Mouse (Mus musculus): ENCODE data around the gene Hist1h2bl.
"Not testable (repeated sequence)": the region's sequence is repeated elsewhere in the genome, so short reads cannot be mapped to it uniquely, and the experiment has no call there.

The Hist1h2bl gene

DNA sequence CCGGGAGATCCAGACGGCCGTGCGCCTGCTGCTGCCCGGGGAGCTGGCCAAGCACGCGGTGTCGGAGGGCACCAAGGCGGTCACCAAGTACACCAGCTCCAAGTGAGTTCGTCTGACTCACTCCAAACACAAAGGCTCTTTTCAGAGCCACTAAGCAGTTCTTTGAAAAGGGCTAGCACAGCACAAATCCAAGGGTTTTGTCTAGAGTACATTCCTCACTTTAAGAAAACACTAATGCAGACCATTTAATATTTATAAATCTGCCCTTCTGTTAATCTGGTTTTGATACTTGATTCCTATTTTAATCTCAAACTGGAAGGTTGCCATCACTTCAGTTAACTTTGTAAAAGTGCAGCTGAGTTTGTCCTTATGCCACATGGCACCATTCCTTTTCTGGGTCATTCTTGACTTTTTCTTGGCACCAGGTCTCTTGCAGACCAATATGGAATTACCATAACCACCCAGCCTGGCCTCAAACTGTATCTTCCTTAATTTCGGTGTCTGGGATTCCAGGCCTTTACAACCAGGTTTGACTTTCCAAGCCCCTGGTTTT is 6.5 kb upstream of the Hist1h2bl start:
- no peak for DNase-seq (ENCODE audit: low spot score in 2 of 2)

DNA sequence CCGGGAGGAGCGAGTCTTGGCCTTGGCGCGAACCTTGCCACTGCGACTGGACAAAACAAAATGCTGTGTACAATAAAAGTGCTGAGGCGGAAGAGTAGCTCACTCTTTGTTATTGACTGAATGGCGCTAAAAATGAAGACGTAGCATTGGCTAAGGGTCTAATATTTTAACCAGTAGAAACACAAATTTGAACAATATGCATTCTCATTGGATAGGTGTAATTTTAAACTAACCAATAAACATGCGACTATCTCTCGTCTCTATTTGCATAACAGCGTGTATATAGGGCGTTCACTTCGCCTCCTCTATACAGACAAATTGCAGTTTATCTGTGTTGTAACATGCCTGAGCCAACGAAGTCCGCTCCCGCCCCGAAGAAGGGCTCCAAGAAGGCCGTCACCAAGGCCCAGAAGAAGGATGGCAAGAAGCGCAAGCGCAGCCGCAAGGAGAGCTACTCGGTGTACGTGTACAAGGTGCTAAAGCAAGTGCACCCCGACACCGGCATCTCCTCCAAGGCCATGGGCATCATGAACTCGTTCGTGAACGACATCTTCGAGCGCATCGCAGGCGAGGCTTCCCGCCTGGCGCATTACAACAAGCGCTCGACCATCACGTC is 5.9 kb upstream of the Hist1h2bl start, which contains the start of gene Hist1h2bm:
Gene Hist1h2bm, plus strand, starts transcription at position 288 of the 616 bp plus-strand sequence.
- peak; percentile 71 to 75 for DNase-seq (ENCODE audit: low spot score in 2 of 2)

DNA sequence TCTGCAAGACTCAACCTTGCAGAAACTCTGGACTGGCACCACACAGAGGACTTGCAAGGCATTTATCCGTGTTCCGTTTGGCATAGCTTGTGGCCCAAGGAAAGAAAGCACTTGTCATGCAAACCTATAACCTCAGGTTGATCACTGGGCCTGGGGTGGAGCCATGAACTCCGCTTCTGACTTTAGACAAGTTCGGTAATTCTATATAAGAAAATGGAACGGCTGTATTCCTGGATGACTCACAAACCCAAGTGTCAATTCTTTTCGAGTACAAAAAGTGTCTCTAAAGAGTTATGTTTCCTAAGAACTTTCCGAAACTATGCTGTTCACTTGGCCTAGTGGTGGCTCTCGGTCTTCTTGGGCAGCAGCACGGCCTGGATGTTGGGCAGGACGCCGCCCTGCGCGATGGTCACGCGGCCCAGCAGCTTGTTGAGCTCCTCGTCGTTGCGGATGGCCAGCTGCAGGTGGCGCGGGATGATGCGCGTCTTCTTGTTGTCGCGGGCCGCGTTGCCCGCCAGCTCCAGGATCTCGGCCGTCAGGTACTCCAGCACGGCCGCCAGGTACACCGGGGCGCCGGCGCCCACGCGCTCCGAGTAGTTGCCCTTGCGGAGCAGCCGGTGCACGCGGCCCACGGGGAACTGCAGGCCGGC is 5.3 kb upstream of the Hist1h2bl start:
- not testable (repeated sequence) for DNase-seq (ENCODE audit: low spot score in 2 of 2)

DNA sequence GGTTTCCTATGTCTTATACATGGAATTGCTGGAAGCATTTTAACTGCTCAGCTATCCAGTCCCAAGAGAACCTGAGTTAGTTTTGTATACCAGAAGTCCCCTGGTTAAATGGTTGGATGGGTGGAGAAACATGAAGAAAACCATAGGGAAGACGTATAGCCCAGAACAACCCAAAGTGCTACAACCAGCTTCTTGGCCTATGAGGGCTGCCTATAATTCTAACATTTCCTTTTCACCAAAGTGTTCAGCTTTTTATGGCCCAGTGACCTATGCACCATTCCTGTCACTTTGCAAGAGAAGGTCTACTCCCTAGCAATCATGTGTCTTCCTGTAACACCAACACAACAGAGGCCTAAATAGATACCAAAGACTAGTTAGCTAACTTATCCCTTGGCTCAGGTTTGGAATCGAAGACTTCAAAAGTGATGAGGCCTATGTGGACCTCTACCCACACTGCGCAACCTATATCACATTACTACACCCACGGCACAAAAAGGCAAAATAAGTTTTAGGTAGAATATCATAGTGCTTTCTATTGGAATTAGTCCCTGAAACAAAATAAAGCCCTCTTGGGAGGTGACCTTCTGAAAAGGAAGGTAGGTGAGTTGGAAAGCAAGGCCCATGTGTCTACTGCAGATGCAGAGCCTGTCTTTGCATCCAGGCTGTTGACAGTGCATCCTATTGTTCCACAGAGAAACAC is 2.6 kb upstream of the Hist1h2bl start:
- DNase-seq (ENCODE audit: low spot score in 2 of 2) = no peak

DNA sequence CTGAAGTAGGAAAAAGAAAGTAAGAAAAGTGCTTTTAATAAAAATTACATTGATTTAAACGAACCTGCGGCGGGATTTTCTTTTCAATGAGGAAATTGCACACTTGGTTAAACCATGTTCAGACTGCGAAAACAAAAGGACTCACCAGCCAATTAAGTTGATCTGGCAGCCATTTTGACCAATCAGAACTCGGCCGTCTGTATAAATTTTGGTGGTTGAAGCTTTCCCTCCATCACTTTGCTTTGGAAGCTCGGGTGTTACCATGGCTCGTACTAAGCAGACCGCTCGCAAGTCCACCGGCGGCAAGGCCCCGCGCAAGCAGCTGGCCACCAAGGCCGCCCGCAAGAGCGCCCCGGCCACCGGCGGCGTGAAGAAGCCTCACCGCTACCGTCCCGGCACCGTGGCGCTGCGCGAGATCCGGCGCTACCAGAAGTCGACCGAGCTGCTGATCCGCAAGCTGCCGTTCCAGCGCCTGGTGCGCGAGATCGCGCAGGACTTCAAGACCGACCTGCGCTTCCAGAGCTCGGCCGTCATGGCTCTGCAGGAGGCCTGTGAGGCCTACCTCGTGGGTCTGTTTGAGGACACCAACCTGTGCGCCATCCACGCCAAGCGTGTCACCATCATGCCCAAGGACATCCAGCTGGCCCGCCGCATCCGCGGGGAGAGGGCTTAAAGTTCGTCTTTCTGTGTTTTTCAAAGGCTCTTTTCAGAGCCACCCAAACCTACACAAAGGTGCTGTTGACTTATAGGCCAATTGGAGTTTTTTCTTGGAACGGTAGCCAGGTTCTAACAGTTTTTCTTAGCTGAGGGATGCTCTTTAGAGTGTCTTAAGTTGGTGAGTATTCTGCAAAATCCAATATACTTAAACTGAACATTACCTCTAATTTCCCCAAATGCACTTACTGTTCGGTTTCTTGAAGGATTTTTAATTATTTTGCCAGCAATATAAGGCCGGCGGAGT is 1.7 kb upstream of the Hist1h2bl start, which contains the start of gene Hist1h3h:
Gene Hist1h3h, plus strand, starts transcription at position 263 of the 961 bp plus-strand sequence.
- DNase-seq (ENCODE audit: low spot score in 2 of 2) = peak; percentile 92

DNA sequence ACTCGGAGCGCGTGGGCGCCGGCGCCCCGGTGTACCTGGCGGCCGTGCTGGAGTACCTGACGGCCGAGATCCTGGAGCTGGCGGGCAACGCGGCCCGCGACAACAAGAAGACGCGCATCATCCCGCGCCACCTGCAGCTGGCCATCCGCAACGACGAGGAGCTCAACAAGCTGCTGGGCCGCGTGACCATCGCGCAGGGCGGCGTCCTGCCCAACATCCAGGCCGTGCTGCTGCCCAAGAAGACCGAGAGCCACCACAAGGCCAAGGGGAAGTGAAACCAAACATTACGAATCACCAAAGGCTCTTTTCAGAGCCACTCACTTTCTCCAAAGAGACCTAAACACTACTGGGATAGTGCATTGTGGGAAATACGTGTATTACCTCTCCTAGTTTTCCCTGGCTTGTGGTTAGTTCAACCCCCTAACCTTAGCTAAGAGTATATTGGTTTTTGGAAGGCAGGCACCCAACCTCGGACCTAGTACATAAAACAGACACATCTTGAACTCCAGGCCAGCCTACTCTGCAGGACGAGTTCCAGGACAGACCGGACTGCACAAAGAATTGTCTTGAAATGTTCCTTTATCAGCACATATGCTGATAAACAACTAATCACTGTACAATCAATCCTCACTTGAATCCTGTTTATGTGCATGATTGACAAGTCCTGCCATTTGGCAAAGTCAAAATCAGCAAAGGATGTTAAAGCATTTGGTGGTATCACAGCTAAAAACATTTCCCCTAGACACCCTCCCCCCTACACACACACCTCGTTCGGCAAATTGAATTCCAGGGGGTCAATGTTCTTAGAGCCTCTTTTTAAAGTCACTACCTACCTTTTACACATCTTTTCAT is 823 bp upstream of the Hist1h2bl start:
- peak; percentile 16 to 22 for DNase-seq (ENCODE audit: low spot score in 2 of 2)

DNA sequence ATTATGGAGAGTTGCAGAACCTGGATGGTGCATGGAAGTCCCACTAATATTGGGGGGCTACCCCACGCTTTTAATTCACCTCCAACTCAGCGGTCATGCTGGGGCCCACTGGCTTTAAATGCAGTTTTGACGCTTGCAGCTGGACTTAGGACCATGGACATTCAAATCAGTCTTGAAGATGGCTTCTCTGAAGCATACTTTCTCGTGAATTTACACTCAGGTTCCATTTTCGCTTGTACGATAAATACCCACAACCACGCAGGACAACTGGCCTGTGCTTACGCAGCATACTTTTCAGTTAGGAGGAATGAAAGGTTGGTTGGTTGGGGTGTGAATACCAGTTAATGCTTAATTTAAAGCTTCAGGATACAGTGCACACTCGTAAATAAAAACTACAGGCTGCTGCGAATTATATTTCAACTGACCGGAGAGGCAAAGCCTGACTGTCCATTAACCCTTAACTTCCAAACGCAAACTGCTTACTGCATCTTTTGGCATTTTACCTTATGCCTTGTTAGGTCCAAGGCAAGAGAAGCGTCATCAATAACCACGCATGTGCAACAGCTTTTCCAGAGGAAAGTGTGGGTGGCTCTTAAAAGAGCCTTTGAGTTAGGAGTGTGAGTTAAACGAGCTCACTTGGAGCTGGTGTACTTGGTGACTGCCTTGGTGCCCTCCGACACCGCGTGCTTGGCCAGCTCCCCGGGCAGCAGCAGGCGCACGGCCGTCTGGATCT is 646 bp downstream of the Hist1h2bl start:
- peak; percentile 21 to 45 for DNase-seq (ENCODE audit: low spot score in 2 of 2)

DNA sequence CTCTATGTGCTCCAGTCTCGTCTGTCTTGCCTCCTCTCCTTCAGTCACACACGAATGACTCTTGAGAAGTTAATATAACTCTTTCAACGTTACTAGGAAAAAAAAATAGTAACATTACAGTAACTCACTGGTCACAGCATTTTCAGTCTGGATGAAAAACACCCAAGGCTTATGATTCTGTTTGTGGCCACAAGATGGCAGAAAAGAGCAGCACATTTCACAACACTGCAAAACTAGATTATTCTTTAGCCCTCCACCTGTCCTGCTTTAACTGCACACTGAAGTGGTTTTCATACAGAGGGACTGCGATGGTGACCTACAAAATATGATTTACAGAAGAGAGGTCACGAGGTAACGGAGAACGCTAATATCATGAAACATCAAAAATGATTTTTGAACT is 1.2 kb downstream of the Hist1h2bl start:
- DNase-seq (ENCODE audit: low spot score in 2 of 2) = peak; percentile 83 to 84

DNA sequence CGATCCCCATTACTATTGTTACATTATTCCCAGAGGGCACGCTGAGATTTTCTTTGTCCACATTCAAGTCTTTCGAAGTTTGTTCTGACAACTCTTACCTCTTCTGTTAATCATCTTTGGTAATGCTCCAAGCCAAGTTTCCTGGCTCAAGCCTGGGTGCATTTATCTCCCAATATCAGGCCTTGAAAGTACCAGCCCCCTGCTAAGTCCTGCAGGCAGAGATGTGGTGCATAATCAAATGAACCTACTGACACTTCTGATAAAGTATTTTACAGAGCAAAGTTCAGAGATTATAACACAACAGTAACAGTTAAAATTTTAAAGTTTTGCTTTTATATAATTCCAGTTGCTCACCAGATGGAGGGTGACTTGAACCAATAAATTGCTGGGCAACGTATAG is 4.2 kb downstream of the Hist1h2bl start:
- DNase-seq (ENCODE audit: low spot score in 2 of 2) = no peak

DNA sequence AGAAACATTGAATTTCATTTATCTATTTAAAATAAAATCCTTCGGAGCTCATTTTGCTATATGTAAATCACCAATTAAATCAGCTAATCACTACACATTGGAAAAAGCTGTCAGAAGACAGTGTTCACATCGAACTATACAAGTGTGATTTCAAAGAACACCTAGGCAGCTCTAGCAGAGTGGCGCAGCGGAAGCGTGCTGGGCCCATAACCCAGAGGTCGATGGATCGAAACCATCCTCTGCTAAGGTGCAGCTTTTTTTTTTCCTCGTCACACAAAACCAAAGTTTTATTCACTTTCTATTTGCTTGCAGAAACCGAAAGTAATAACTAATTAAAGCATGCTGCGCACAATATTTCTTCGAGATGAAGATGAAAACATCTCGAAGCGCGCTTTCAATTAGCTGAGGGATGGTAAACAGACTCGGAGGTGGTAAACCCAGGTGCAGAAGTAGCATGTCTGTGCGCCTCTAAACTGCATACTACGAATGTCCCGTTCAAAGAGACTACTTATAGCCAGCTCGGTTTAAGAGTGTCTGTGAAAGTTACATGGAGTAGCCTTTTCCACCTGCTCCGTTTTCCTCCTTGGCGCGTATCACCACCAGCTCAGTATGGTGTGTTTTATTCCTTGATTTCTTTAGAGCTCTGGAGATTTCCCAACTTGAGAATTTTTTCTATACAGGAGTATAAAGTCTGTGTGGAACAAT is 5.0 kb downstream of the Hist1h2bl start:
- peak; percentile 85 to 86 for DNase-seq (ENCODE audit: low spot score in 2 of 2)

DNA sequence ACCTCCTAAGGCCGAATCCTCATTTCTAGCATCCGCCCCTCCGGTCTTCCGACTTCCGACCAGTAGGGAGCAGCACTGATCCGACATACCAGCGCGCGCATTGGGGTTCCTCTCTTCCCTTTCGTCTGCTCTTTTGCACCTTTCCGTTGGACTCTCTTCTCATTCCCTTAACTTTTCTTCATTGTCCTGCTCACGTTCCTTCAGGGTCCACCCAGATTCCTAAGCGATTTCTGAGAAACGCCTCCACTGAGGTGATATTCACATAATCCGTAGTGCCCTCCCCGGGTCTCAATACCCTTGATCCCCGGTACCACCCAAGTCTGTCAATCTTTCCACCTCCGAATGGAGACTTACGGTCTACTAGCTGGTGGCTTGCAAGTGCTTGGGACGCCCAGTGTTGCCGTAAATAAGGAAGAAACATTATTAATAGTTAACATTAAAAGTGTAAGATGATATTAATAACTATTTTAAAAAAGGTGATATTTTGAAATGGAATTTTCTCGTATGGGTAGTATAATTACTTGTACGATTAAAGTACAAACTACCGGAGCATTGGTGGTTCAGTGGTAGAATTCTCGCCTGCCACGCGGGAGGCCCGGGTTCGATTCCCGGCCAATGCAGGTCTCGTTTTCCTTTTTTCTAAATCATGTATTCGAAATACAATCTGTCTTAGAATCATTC is 5.8 kb downstream of the Hist1h2bl start:
- peak; percentile 93 for DNase-seq (ENCODE audit: low spot score in 2 of 2)

DNA sequence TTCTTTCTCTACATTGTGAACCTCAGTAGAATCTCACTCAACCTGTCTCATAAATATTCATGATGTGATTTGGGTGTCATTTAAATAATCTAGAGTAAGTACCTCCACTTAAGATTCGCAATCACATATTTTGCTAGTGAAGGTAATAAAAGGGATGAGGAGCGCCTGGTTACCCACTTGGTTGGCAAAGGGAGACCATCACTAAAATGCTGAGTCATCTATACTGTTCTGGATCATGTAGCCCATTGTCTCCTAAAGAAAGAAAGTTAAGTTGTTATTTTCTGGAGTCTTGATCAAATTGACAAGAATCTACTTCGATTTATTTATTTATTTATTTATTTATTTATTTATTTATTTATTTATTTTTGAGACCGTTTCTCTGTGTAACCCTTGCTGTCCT is 9.3 kb downstream of the Hist1h2bl start:
- DNase-seq (ENCODE audit: low spot score in 2 of 2) = no peak

DNA sequence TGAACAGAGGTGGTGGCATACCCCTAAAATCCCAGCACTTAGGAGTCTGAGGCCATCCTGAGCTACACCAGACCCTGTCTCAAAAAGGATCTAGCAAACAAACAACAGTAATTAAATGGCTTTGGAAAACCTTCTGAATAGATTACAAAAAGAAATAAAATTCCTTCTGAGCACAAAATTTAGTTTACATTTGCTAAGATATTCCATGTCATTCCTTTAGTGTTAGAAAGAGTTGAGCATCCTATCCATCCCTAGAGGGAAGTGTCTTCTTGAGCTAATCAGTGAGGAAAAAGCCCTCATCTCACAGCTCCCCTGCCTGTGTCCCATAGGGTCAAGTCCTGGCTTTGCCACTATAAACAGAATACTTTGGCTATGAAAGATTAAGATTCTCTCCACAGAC is 18.1 kb downstream of the Hist1h2bl start, which contains the start of gene Olfr1359:
Gene Olfr1359, plus strand, starts transcription at position 301 of the 400 bp plus-strand sequence.
- no peak for DNase-seq (ENCODE audit: low spot score in 2 of 2)

DNA sequence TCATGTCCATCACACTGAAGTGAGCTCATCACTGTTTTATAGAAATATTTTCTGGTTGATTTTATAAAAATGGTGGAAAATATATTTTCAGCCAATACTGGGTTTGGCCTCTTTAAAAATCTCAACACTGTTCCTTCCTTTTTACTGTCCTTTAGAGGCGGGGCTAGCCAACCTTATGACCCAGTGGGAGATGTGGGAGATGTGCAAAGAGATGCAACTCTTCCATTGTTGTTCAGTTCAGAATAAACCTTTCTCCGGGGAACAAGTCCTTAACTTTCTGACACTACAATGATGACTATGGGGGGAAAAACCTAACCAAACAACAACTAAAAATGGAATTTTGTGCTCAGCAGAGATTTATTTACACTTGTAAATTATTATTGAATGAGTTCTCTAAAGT is 38.6 kb downstream of the Hist1h2bl start, which contains the start of gene Olfr1360:
Gene Olfr1360, minus strand, starts transcription at position 101 of the 400 bp plus-strand sequence.
- no peak for DNase-seq (ENCODE audit: low spot score in 2 of 2)

All from right cerebral cortex, adult 2 months (tissue).